Mouse (Mus musculus) kidney, embryonic 14.5 days (tissue): Measurements from ENCODE around the gene Spata33. TPM values are rescaled to one million over a fixed set of nuclear protein-coding genes. Genes with fewer than 3 reads are reported as not detected.
"Not testable (repeated sequence)": the region's sequence is repeated elsewhere in the genome, so short reads cannot be mapped to it uniquely, and the experiment has no call there.

Source experiments
- ATAC-seq: fragments of 200-750 bp; cut with Nextera tagmentation; 2 replicates; pipeline ENCODE4 v1.8.0; 2017; ENCODE audit warnings: moderate number of reproducible peaks, mild to moderate bottlenecking, moderate TSS enrichment, moderate library complexity; ENCODE audit not compliant: low FRiP score, low TSS enrichment
- H3K27ac ChIP-seq: fragments of 300-500 bp; sonication (generic); 2 replicates; pipeline ENCODE4 v1.5.1; 2014; ENCODE audit warnings: low read depth, mild to moderate bottlenecking, low read length, moderate library complexity, mixed read lengths
- H3K27me3 ChIP-seq: fragments of 300-500 bp; sonication (generic); 2 replicates; pipeline ENCODE4 v1.6.1; 2014; ENCODE audit warnings: mild to moderate bottlenecking, low read length; ENCODE audit not compliant: control insufficient read depth, insufficient read depth
- H3K36me3 ChIP-seq: fragments of 300-500 bp; sonication (generic); 2 replicates; pipeline ENCODE4 v1.6.1; 2014; ENCODE audit warnings: low read length, mixed read lengths; ENCODE audit not compliant: control insufficient read depth, insufficient read depth
- H3K4me1 ChIP-seq: fragments of 300-500 bp; sonication (generic); 2 replicates; pipeline ENCODE4 v1.6.1; 2014; ENCODE audit warnings: low read length, mixed read lengths; ENCODE audit not compliant: control insufficient read depth, insufficient read depth
- H3K4me2 ChIP-seq: fragments of 300-500 bp; sonication (generic); replicated peaks from 2 replicates; pipeline ENCODE4 v1.6.1; 2014; ENCODE audit warnings: low read depth, mild to moderate bottlenecking, low read length
- H3K4me3 ChIP-seq: fragments of 300-500 bp; sonication (generic); 2 replicates; pipeline ENCODE4 v1.5.1; 2014; ENCODE audit warnings: mild to moderate bottlenecking, low read length
- H3K9ac ChIP-seq: fragments of 300-500 bp; sonication (generic); 2 replicates; pipeline ENCODE4 v1.6.1; 2014; ENCODE audit warnings: low read depth, mild to moderate bottlenecking, low read length, moderate library complexity
- H3K9me3 ChIP-seq: fragments of 300-500 bp; sonication (generic); 2 replicates; pipeline ENCODE4 v1.6.1; 2016; ENCODE audit warnings: low read length; ENCODE audit not compliant: control insufficient read depth
- WGBS: fragments of 180-500 bp; shearing (Covaris S2); extraction: QIAGEN DNeasy Blood & Tissue Kit; methylation state at CpG from one replicate; pipeline ENCODE4 v1.1.7; 2014; 5-methylcytosine and 5-hydroxymethylcytosine counted together
- polyA plus RNA-seq: library from polyadenylated mRNA; unstranded; fragments of >200 nt; fragmentation: Nextera tagmentation; extraction: Ambion mirVana; gene quantifications from 2 replicates; pipeline ENCODE4 v1.2.1, GENCODE M21; 2014

Gene Spata33
- polyA plus RNA-seq, 1 experiment from 2014 or later: 5.8 TPM

DNA sequence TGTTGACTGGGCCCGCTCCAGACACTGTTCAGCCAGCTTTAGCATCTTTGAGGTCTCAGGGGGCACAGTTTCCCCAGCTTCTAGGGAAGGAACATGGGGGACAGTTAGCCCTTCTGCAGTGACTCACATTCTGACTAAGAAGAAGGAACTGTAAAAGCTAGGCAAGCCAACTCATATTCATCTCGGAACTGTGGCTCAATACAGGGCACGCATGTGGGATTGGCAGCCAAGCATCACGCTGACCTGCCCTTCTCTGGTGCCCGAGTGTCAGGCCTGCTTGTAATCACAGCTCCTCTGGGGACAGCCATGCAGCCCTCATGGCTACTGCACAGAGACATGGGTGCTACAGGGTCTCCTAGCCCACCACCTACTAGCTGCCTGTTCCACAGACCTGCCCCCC lies 38.3 kb downstream of the Spata33 start:
- H3K36me3 ChIP-seq: peaks cover 52% of the 10 kb centered on the region
- 95% methylated on average over 5 of the region's 5 CpGs for WGBS

DNA sequence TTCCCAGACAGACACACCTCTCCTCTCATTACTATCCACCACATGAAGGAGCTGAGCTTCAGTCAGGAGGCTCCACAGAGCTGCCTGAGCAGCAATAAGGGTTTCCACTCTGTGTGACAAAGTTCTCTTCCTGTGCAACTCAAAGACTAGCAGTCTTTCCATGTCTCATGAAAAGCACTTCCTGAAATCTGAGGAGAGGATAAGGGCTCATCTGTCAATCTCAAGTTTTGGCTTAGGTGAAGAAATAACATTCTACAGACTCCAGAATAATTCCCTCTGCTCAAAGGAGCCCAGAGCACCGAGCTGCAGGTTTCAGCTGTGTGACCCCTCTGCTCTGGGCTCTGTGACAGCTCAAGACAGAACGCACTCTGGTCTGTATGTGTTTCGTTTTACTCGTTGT lies 40.3 kb downstream of the Spata33 start:
- no peaks in the 10 kb centered on the region for H3K9me3 ChIP-seq
- peaks cover 19% of the 10 kb centered on the region for H3K4me1 ChIP-seq
- WGBS: 39% methylated on average over 4 of the region's 4 CpGs
- peak overlapping the region; percentile 98 for H3K4me3 ChIP-seq
- ATAC-seq: no peak
- H3K27ac ChIP-seq: no peak overlapping the region
- peak overlapping the region; percentile 96; the same call in 1 of the 2 replicates for H3K9ac ChIP-seq
- no peaks in the 10 kb centered on the region for H3K27me3 ChIP-seq
- peaks cover 49% of the 10 kb centered on the region for H3K36me3 ChIP-seq
- peak overlapping the region; percentile 95 for H3K4me2 ChIP-seq

More for the DNA sequence above, 38.3 kb downstream of the Spata33 start:
- H3K9me3 ChIP-seq: no peaks in the 10 kb centered on the region
- no peak overlapping the region for H3K9ac ChIP-seq
- H3K27ac ChIP-seq: no peak overlapping the region
- ATAC-seq: no peak
- H3K4me1 ChIP-seq: peaks cover 19% of the 10 kb centered on the region
- no peak overlapping the region for H3K4me3 ChIP-seq
- H3K27me3 ChIP-seq: no peaks in the 10 kb centered on the region
- no peak overlapping the region for H3K4me2 ChIP-seq

DNA sequence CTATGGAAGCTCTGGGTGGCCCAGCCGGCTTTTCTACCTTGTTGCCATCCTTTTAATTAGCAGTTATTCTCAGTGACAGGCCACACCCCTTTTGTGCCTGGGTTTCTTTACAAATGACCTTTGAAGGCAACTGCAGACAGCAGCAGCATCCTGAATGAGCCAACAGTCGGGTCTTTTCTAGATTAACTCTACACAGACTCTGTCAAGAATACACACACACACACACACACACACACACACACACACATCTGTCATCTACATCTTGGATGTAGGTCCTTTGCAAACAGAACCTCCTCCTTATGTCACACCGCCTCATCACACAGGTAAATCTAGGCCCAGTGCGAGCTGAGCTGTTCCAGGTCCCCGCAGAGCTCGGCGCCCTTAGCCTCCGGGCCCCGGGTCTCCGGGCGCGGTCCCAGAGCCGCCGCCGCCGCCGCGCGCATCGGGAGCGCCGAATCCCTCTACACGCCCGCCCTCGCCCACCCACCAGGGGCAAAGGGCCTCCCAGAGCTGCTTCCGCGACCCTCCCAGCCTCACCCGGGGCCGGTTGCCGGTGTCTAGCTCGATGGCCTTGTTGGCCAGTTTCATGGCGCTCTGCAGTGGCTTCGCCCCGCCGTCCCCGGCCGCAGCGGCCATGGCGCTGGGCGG lies 40.9 kb downstream of the Spata33 start:
- peak; percentile 60 for ATAC-seq
- peaks cover 19% of the 10 kb centered on the region for H3K4me1 ChIP-seq
- peak overlapping the region; percentile 95 for H3K4me2 ChIP-seq
- H3K27ac ChIP-seq: peak overlapping the region; percentile 80
- under 1% methylated on average over 39 of the region's 40 CpGs for WGBS
- peak overlapping the region; percentile 98 for H3K4me3 ChIP-seq
- H3K27me3 ChIP-seq: no peaks in the 10 kb centered on the region
- H3K9ac ChIP-seq: peak overlapping the region; percentile 96
- peaks cover 49% of the 10 kb centered on the region for H3K36me3 ChIP-seq
- no peaks in the 10 kb centered on the region for H3K9me3 ChIP-seq

DNA sequence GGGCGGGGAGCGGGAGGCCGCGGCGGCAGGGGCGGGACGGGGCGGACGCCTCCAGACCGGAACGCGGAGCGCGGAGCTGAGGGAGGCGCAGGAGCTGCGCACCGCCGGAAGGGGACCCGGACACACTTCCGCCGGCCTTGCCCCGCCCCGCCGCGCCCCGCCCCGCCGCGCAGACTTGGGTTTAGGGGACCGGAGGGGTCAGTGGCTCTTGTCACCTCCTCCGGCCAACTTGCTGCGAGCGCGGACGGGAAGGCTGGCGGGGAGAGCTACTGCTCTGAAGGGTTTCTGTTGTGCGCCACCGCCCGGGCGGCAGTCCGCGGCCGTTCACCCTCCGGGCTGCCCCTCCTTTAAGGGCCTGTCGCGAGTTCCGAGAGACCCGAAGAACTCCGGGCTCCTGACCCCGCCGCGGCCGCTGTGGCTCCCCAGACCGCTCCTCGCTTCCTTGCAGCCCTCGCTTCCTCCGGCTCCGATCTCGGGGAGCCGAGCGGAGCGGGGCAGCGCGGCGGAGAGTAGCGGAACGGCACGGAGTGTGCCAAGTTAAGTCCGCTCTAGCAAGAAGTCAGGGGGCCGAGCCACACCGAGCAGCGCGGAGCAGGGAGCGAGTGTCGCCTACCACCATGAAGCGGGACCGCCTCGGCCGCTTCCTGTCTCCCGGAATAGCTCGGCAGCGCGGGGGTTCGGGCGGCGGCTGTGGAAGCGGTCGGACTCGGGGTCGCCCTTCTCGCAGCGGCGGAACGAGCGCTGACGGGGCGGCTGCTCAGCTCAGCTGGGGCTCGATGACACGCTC lies 41.7 kb downstream of the Spata33 start, which contains the start of the genes Zfp276 and Vps9d1:
TSS of gene Zfp276 (plus strand) at position 97 of the 787 bp plus-strand sequence.
TSS of gene Vps9d1 (minus strand) at position 250 of the 787 bp plus-strand sequence.
- Histone ChIP-seq H3K36me3 (peaks cover 48% of the 10 kb centered on the region), H3K4me3 (peak within 1 kb of the TSS; percentile 98), H3K4me2 (peak within 1 kb of the TSS; percentile 95), H3K27ac (peak within 1 kb of the TSS; percentile 80), H3K9ac (peak within 1 kb of the TSS; percentile 96), H3K9me3 (no peaks in the 10 kb centered on the region), H3K4me1 (peaks cover 19% of the 10 kb centered on the region), H3K27me3 (no peaks in the 10 kb centered on the region)
- WGBS: under 1% methylated on average over 87 of the region's 99 CpGs
- ATAC-seq: peak; percentile 96

DNA sequence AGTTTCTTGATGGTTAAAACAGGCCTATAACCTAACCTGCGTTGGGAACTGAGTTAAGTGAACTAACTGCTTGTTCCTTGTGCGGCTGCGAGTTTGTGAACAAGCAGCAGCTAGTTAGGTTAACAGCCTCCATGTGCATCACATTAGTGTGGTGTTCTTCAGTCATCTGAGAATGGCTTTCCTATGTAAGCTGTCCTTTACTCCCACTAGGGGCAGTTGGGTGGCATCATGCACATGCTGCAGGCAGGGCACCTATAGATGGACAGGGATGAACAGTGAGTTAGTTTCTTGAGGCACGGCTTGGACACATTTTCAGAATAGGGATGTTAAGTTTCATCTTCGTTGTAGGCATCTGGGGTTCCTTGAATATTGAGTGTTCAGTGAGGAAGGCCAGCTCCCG lies 42.5 kb downstream of the Spata33 start:
- Histone ChIP-seq H3K9me3 (no peaks in the 10 kb centered on the region), H3K27ac (no peak overlapping the region), H3K36me3 (peaks cover 51% of the 10 kb centered on the region), H3K4me1 (peaks cover 19% of the 10 kb centered on the region), H3K4me2 (peak overlapping the region; percentile 95), H3K4me3 (peak overlapping the region; percentile 98), H3K27me3 (no peaks in the 10 kb centered on the region), H3K9ac (peak overlapping the region; percentile 96; the same call in 1 of the 2 replicates)
- WGBS: 69% methylated on average over 6 of the region's 6 CpGs
- ATAC-seq: no peak

DNA sequence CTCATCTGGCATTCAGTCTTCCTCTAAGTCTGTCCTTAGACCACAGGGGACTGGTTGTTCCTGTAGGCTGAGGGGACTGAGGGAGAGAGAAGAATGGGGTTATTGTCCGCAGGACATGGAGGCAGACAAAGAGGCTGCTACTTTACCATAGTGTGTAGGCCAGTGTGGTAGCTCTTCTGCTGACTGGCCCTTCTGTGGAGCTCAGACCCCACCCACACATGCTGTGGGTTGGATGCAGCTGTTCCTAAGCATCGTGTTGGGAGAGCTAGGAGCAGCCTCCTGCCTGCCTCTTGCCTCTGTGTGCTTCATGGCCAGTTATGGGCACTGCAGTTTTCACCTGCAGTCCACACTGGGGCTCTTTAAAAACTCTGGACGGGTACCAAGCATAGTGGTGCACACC lies 44.5 kb downstream of the Spata33 start:
- no peak for ATAC-seq
- Histone ChIP-seq H3K4me2 (no peak overlapping the region), H3K27ac (no peak overlapping the region), H3K27me3 (no peaks in the 10 kb centered on the region), H3K4me3 (no peak overlapping the region), H3K9ac (no peak overlapping the region), H3K36me3 (peaks cover 50% of the 10 kb centered on the region), H3K9me3 (no peaks in the 10 kb centered on the region), H3K4me1 (peaks cover 19% of the 10 kb centered on the region)
- 93% methylated on average over 3 of the region's 3 CpGs for WGBS

DNA sequence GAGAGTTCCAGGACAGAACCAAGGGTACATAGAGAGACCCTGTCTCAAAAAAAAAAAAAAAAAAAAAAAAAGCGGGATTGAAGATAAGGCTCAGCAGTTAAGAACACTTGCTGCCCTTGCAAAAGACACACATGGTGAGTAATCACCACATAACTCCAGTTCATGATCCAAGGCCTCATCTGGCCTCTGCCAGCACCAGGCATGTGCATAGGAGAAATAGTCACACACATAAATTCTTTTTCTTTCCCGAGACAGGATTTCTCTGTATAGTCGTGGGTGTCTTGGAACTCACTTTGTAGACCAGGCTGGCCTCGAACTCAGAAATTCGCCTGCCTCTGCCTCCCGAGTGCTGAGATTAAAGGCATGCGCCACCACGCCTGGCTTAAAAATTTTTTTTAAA lies 45.0 kb downstream of the Spata33 start:
- peaks cover 16% of the 10 kb centered on the region for H3K4me1 ChIP-seq
- WGBS: 94% methylated on average over 8 of the region's 8 CpGs
- ATAC-seq, H3K27me3 ChIP-seq, H3K27ac ChIP-seq, H3K9ac ChIP-seq, H3K4me3 ChIP-seq, H3K9me3 ChIP-seq, H3K4me2 ChIP-seq: not testable (repeated sequence)
- H3K36me3 ChIP-seq: peaks cover 50% of the 10 kb centered on the region

DNA sequence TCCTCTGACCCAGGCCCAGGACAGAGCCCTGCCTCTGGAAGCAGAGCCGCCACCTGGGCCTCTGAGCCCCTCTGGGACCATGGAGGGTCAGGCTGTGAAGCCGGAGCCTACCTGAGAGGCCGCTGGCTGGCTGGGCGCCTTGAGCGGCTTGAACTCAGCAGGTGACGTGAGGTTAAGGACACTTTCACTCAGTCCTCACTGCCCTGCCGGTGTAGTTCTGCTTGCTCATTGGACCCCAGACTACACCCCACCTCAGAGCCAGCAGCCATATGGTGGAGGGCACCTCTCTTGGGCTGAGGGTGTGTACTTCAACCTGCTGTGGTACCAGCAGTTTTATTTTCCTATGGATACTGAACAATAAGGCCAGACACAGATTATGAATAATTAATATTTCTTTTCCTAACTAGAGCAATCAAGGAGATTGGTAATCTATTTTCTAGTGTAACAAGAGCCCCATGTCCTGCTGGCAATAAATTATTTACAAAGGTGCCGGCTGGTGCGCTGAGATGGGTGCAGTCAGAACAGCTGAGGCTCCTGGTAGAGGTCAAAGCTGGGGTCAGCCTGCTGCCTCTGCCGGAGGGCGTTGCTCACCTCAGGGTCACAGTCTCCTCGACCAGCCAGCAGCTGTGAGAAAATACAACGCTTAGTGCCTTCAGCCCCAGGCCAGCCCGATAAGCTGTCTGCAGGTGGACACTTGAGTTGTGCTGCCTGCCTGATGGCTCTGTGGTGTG lies 55.5 kb downstream of the Spata33 start:
- Histone ChIP-seq H3K4me2 (no peak overlapping the region), H3K36me3 (peaks cover 72% of the 10 kb centered on the region), H3K9ac (no peak overlapping the region), H3K27me3 (no peaks in the 10 kb centered on the region), H3K4me3 (no peak overlapping the region), H3K4me1 (no peaks in the 10 kb centered on the region), H3K9me3 (no peaks in the 10 kb centered on the region), H3K27ac (no peak overlapping the region)
- 60% methylated on average over 14 of the region's 14 CpGs for WGBS
- peak; percentile 40; the same call in 1 of the 2 replicates for ATAC-seq
